Mouse (Mus musculus): ENCODE measurements around the gene C4bp. TPM values are rescaled to one million over a fixed set of nuclear protein-coding genes. Genes with fewer than 3 reads are reported as not detected.

C4bp gene
- total RNA-seq, 2 experiments from 2014 or later = not detected

DNA sequence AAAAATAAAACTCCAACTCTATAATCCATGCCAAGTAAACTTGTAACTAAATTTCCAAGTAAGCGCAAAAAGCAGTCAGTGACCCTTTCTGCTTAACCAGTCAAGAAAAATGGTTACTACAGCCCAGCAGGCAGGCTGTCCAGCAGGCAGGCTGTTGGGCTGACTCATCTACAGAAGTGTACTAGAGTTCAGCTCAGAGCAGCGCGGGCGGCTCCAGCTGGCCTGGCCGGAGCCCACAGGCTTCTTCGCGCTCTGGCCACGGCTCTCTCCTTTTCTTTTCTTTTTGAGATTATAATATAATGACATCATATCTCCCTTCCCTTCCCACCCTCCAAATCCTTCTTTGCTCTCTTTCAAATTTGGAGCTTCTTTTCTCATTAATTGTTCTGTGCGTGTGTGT is 72.8 kb downstream of the C4bp start:
- no peak for DNase-seq (ENCODE audit: extremely low spot score in 1 of 2, low spot score in 2 of 2)
- intact Hi-C loops (cut with DNase I) = no loop called here

Other genes starting within 250 kb of the C4bp start
- gene Cd55b, start 238.6 kb downstream of the C4bp start, total RNA-seq (2021) = not detected
- 1 to 10 TPM; 7.0 to 8.1 TPM for gene Cd55, start 198.9 kb downstream of the C4bp start, total RNA-seq (2021)
- not detected for gene Zp3r, start 32.0 kb downstream of the C4bp start, total RNA-seq (2021)
- gene Gm29427, start 54.2 kb upstream of the C4bp start, total RNA-seq (2021) = not detected
- gene Yod1, start 55.7 kb upstream of the C4bp start, total RNA-seq (2021) = 10 to 100 TPM; 10.3 to 10.4 TPM
- gene Pfkfb2, start 67.6 kb upstream of the C4bp start, total RNA-seq (2021) = 10 to 100 TPM; 42.5 to 43.7 TPM
- gene AA986860, start 70.3 kb upstream of the C4bp start, total RNA-seq (2021) = 1 to 10 TPM in 1 of 2 experiments, under 1 TPM in 1; 0.92 to 1.0 TPM
- gene Fcamr, start 139.3 kb upstream of the C4bp start, total RNA-seq (2021) = not detected
- under 1 TPM; 0.08 to 0.21 TPM for gene Pigr, start 165.1 kb upstream of the C4bp start, total RNA-seq (2021)
- gene Fcmr, start 204.0 kb upstream of the C4bp start, total RNA-seq (2021) = under 1 TPM in 1 of 2 experiments, not detected in 1; 0.79 TPM
- not detected for gene Il24, start 225.8 kb upstream of the C4bp start, total RNA-seq (2021)
- not detected for gene Il20, start 249.8 kb upstream of the C4bp start, total RNA-seq (2021)